Mouse (Mus musculus): ENCODE measurements around the gene Chrm1. TPM values are rescaled to one million over a fixed set of nuclear protein-coding genes. Genes with fewer than 3 reads are reported as not detected.

Gene Chrm1
- 0.04 and 0.05 TPM in 2 replicates for polyA plus RNA-seq (2015; fragmentation: Nextera tagmentation; extraction: Ambion mirVana)

- no peak for DNase-seq (ENCODE audit: low spot score)
These were observed at the start of gene Chrm1 for GRCm38 (mm10) chr19:8663360-8663839. Gene Chrm1, plus strand, starts transcription at chr19:8663789.

- DNase-seq (ENCODE audit: low spot score): no peak
These were observed 49.2 kb upstream of the Chrm1 start for GRCm38 (mm10) chr19:8614343-8614742.

GRCm38 (mm10) chr19:8616314-8616713 is 47.3 kb upstream of the Chrm1 start:
- no peak for DNase-seq (ENCODE audit: low spot score)

- DNase-seq (ENCODE audit: low spot score): no peak
These were observed 45.7 kb upstream of the Chrm1 start, which contains the start of gene Slc22a6 for GRCm38 (mm10) chr19:8617904-8618303. Gene Slc22a6, plus strand, starts transcription at chr19:8618039.

- DNase-seq (ENCODE audit: low spot score): no peak
These were observed 42.5 kb upstream of the Chrm1 start for GRCm38 (mm10) chr19:8621098-8621497.

GRCm38 (mm10) chr19:8630249-8630648 is 33.3 kb upstream of the Chrm1 start:
- DNase-seq (ENCODE audit: low spot score): no peak

- no peak for DNase-seq (ENCODE audit: low spot score)
These were observed 32.8 kb upstream of the Chrm1 start for GRCm38 (mm10) chr19:8630826-8631225.

GRCm38 (mm10) chr19:8632029-8632428 is 31.6 kb upstream of the Chrm1 start:
- no peak for DNase-seq (ENCODE audit: low spot score)

GRCm38 (mm10) chr19:8642086-8642485 is 21.5 kb upstream of the Chrm1 start:
- no peak for DNase-seq (ENCODE audit: low spot score)

GRCm38 (mm10) chr19:8646393-8646792 is 17.2 kb upstream of the Chrm1 start:
- no peak for DNase-seq (ENCODE audit: low spot score)

- no peak for DNase-seq (ENCODE audit: low spot score)
These were observed 7.8 kb upstream of the Chrm1 start for GRCm38 (mm10) chr19:8655833-8656232.

GRCm38 (mm10) chr19:8656341-8656740 is 7.2 kb upstream of the Chrm1 start:
- no peak for DNase-seq (ENCODE audit: low spot score)

- no peak for DNase-seq (ENCODE audit: low spot score)
These were observed 1.7 kb upstream of the Chrm1 start for GRCm38 (mm10) chr19:8661821-8662307.

GRCm38 (mm10) chr19:8662337-8662736 is 1.3 kb upstream of the Chrm1 start:
- DNase-seq (ENCODE audit: low spot score): peak; percentile 67

GRCm38 (mm10) chr19:8663911-8664421 is 377 bp downstream of the Chrm1 start:
- no peak for DNase-seq (ENCODE audit: low spot score)

- no peak for DNase-seq (ENCODE audit: low spot score)
These were observed 1.3 kb downstream of the Chrm1 start for GRCm38 (mm10) chr19:8664859-8665258.

- no peak for DNase-seq (ENCODE audit: low spot score)
These were observed 2.2 kb downstream of the Chrm1 start for GRCm38 (mm10) chr19:8665746-8666145.

- DNase-seq (ENCODE audit: low spot score): no peak
These were observed 9.3 kb downstream of the Chrm1 start for GRCm38 (mm10) chr19:8672859-8673258.

GRCm38 (mm10) chr19:8673336-8674063 is 9.9 kb downstream of the Chrm1 start:
- DNase-seq (ENCODE audit: low spot score): no peak

GRCm38 (mm10) chr19:8679031-8679779 is 15.6 kb downstream of the Chrm1 start:
- no peak for DNase-seq (ENCODE audit: low spot score)

- no peak for DNase-seq (ENCODE audit: low spot score)
These were observed 18.2 kb downstream of the Chrm1 start for GRCm38 (mm10) chr19:8681633-8682362.

Measured in thymus, postnatal 0 days (tissue).